Mouse (Mus musculus) forebrain, embryonic 15.5 days (tissue): ENCODE data around the gene Palmd. TPM values are rescaled to one million over a fixed set of nuclear protein-coding genes. Genes with fewer than 3 reads are reported as not detected.

Source experiments
- ATAC-seq: fragments of 200-750 bp; cut with Nextera tagmentation; replicated peaks from 2 replicates; pipeline ENCODE4 v1.8.0; 2017; ENCODE audit warnings: mild to moderate bottlenecking, moderate TSS enrichment, moderate library complexity
- H3K27ac ChIP-seq: fragments of 300-500 bp; sonication (generic); replicated peaks from 2 replicates; pipeline ENCODE4 v1.5.1; 2015; ENCODE audit warnings: mild to moderate bottlenecking, inconsistent platforms
- H3K27me3 ChIP-seq: fragments of 300-500 bp; sonication (generic); 2 replicates; pipeline ENCODE4 v1.6.1; 2015; ENCODE audit warnings: inconsistent platforms
- H3K36me3 ChIP-seq: fragments of 300-500 bp; sonication (generic); 2 replicates; pipeline ENCODE4 v1.6.1; 2015; ENCODE audit warnings: mild to moderate bottlenecking, inconsistent platforms
- H3K4me1 ChIP-seq: fragments of 300-500 bp; sonication (generic); 2 replicates; pipeline ENCODE4 v1.6.1; 2015; ENCODE audit warnings: inconsistent platforms
- H3K4me2 ChIP-seq: fragments of 300-500 bp; sonication (generic); replicated peaks from 2 replicates; pipeline ENCODE4 v1.6.1; 2015; ENCODE audit warnings: mild to moderate bottlenecking, inconsistent platforms
- H3K4me3 ChIP-seq: fragments of 300-500 bp; sonication (generic); 2 replicates; pipeline ENCODE4 v1.5.1; 2015; ENCODE audit warnings: mild to moderate bottlenecking, inconsistent platforms
- H3K9ac ChIP-seq: fragments of 300-500 bp; sonication (generic); replicated peaks from 2 replicates; pipeline ENCODE4 v1.6.1; 2015; ENCODE audit warnings: mild to moderate bottlenecking, inconsistent platforms
- H3K9me3 ChIP-seq: fragments of 300-500 bp; sonication (generic); 2 replicates; pipeline ENCODE4 v1.6.1; 2016; ENCODE audit warnings: inconsistent platforms
- WGBS: fragments of 180-500 bp; shearing (Covaris S2); methylation state at CpG from one replicate; pipeline ENCODE4 v1.1.7; 2015; ENCODE audit warnings: mixed read lengths; 5-methylcytosine and 5-hydroxymethylcytosine counted together
- polyA plus RNA-seq: library from polyadenylated mRNA; unstranded; fragments of >200 nt; fragmentation: Nextera tagmentation; extraction: Ambion mirVana; gene quantifications from 2 replicates; pipeline ENCODE4 v1.2.1, GENCODE M21; 2015

Gene Palmd
- polyA plus RNA-seq, 1 experiment from 2014 or later: 16.7 TPM

DNA sequence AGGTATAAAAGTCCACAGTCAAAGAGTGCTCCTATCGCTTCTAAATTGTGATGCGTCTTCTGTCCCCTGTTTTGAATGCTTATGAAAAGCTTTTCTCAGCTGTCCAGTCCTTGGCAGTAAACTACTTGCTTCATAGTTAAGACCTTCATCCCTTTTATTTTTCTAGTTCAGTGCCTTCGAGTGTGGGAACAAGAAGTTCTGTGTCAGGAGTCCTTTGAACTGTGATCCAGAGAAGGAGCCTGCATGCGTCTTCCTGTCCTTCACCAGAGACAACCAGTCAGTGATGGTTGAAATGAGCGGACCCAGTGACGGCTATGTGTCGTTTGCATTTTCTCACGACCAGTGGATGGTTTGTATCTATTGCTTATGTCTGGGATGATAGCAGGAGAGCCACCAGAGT, 83.8 kb downstream of the Palmd start:
- no peak overlapping the region for H3K4me2 ChIP-seq
- H3K9me3 ChIP-seq: no peaks in the 10 kb centered on the region
- no peak overlapping the region for H3K4me3 ChIP-seq
- no peaks in the 10 kb centered on the region for H3K36me3 ChIP-seq
- H3K27ac ChIP-seq: no peak overlapping the region
- ATAC-seq: no peak
- H3K9ac ChIP-seq: no peak overlapping the region
- H3K27me3 ChIP-seq: no peaks in the 10 kb centered on the region
- 85% methylated on average over 8 of the region's 8 CpGs for WGBS
- no peaks in the 10 kb centered on the region for H3K4me1 ChIP-seq

DNA sequence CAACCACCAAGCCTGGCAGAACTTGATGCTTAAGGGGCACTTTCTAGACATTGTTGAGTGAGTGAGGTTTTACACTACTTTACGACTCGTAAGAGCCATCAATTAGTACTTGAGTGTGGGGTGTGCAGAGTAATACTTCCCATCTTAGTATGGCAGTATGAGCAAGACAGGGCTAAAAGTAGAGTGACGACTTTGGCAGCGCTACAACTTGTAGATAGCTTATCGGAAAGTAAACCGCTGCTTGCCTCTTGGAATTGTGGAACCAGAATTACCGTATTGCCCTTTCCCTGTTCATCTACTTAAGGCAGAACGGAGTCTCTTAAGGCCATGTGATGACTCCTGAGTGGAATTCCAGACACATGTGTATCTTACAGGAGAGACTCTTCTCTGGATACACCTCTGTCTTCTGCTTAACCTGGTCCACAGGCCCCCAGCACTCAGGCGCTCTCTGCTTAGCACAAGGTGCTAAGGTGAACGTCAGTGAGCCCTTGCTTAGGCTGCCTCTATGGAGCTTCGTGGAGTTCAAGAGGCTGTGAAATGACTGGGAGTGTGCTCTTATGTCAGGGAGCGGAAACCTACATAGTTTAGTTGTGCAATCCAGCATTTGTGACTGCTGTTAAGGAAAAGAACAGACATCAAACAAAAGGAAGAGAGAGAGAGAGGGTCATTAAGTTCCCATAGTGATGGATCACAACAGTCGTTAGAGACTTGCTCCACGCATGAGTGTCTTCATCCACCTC, 86.4 kb downstream of the Palmd start:
- Histone ChIP-seq H3K4me3 (no peak overlapping the region), H3K27ac (no peak overlapping the region), H3K4me2 (no peak overlapping the region), H3K4me1 (no peaks in the 10 kb centered on the region), H3K9ac (no peak overlapping the region), H3K36me3 (no peaks in the 10 kb centered on the region), H3K27me3 (no peaks in the 10 kb centered on the region), H3K9me3 (no peaks in the 10 kb centered on the region)
- 89% methylated on average over 14 of the region's 14 CpGs for WGBS
- ATAC-seq: no peak

DNA sequence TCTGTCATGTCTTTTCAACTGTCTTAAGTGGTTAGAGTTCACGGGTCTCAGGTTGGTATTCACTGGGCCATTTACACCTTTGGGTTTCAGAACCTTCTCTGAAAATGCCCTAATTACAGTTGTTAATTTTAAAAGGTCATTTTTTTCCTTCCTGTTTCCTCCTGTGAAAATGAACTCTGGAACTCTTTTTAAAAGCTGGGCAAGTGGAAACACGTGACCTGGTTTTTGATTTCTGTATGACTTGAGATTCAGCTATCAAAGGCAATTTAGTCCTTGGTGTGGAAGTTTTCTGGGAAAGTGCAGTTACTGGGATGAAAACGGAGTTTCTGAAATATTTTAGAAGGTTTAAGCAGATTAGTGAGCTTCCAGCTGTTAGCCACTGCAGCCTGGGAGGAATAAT, 98.4 kb downstream of the Palmd start:
- Histone ChIP-seq H3K4me1 (no peaks in the 10 kb centered on the region), H3K4me3 (no peak overlapping the region), H3K27ac (no peak overlapping the region), H3K27me3 (no peaks in the 10 kb centered on the region), H3K9me3 (no peaks in the 10 kb centered on the region), H3K9ac (no peak overlapping the region), H3K4me2 (no peak overlapping the region), H3K36me3 (no peaks in the 10 kb centered on the region)
- ATAC-seq: no peak
- 30% methylated on average over 3 of the region's 3 CpGs for WGBS

Other genes starting within 250 kb of the Palmd start
- 13.4 and 14.4 TPM in 2 replicates for gene Agl, start 160.8 kb downstream of the Palmd start, polyA plus RNA-seq
- 3.2 and 3.8 TPM in 2 replicates for gene Frrs1, start 109.5 kb downstream of the Palmd start, polyA plus RNA-seq
- not detected in 2 replicates for gene 4930455H04Rik, start 720 bp downstream of the Palmd start, polyA plus RNA-seq